Mouse (Mus musculus): ENCODE measurements at regions not wholly inside any gene's neighbourhood (a gene's known extent, or its start where the extent isn't known, plus 50 kb on each side); places are given as distances from the start of the nearest gene placed in this dataset.

DNA sequence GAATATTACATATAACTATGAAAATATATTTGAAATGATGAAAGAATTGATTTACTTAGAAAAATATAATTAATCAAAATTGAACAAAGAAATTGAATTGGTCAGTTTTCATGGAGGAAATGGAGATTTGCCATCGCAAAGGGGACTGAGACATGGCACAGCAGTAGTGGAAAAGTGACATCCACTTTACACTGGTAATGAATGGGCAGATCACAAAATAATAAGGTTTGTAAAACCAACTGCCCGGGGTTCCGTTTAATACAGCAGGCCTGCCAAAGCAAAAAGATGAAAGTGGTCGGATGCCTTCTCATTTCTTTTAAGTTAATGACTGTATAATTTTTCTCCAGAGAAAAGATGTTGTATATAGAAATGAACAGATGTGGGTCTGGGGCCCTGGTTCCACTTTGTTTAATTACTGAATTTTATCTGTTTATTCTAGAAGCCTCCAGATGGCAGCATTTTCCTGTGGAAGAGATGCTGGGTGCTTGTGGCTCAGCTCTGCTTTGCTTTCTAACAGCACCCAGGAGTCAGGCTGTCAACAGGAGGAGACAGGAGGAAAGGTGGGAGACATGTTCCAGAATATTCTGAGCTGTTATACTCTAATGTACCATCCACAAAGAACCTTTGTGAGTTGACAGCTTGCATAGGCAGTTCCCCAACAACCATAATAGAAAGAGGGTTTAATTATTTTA, 75.6 kb upstream of the Fbxl17 start:
- ATAC-seq (peak; percentile 82), DNase-seq (peak; percentile 85)
- H3K4me2 ChIP-seq (ENCODE audit: low read depth): no peak overlapping the region
- H3K9me3 ChIP-seq (ENCODE audit: low read length): no peaks in the 10 kb centered on the region
- no peaks in the 10 kb centered on the region for H3K4me1 ChIP-seq (ENCODE audit: insufficient read depth)
- 53% methylated on average over 4 of the region's 4 CpGs for WGBS
- no peak overlapping the region for H3K9ac ChIP-seq
- no peak overlapping the region for H3K27ac ChIP-seq (ENCODE audit: low read depth, low read length)
- H3K36me3 ChIP-seq (ENCODE audit: insufficient read depth): no peaks in the 10 kb centered on the region
- peak; percentile 79 for TF ChIP-seq CTCF (IDR thresholded peaks at IDR 0.05; ENCODE audit: low read depth)
- no peaks in the 10 kb centered on the region for H3K27me3 ChIP-seq (ENCODE audit: insufficient read depth, low read length)
- H3K4me3 ChIP-seq (ENCODE audit: low read depth, low read length): no peak overlapping the region

DNA sequence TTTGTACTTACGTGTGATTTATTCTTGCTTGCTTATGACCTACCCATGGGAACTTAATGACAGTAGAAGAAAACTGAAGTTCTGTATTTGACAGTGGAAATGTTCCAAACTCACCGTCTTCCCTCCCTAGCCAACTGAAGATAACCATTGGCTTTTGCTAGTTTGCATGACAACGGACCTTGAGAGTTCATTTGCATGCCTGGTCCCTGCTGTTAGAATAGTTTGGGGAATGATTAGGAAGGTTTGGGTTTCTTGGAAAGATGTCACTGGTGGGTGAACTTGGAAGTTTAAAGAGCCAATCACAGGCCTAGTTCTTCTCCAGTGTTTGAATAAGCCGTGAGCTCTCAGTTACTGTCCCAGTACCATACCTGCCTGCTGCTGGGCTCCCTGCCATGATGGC, 83.1 kb upstream of the Fbxl17 start:
- Histone ChIP-seq H3K27me3 (ENCODE audit: insufficient read depth, low read length) (no peaks in the 10 kb centered on the region), H3K4me2 (ENCODE audit: low read depth) (no peak overlapping the region), H3K27ac (ENCODE audit: low read depth, low read length) (no peak overlapping the region), H3K36me3 (ENCODE audit: insufficient read depth) (no peaks in the 10 kb centered on the region), H3K9me3 (ENCODE audit: low read length) (no peaks in the 10 kb centered on the region), H3K4me3 (ENCODE audit: low read depth, low read length) (no peak overlapping the region), H3K9ac (no peak overlapping the region), H3K4me1 (ENCODE audit: insufficient read depth) (no peaks in the 10 kb centered on the region)
- no peak for ATAC-seq
- WGBS: 64% methylated on average over 4 of the region's 4 CpGs
- DNase-seq: no peak
- no peak for TF ChIP-seq CTCF (IDR thresholded peaks at IDR 0.05; ENCODE audit: low read depth)

GRCm38 (mm10) chr17:63607021-63607751, 107.4 kb upstream of the Fbxl17 start:
- ATAC-seq (no peak; the same call in 1 of the 2 replicates), DNase-seq (peak; percentile 9)
- H3K27me3 ChIP-seq (ENCODE audit: insufficient read depth, low read length): no peaks in the 10 kb centered on the region
- H3K36me3 ChIP-seq (ENCODE audit: insufficient read depth): no peaks in the 10 kb centered on the region
- 14% methylated on average over 7 of the region's 7 CpGs for WGBS
- no peak for TF ChIP-seq CTCF (IDR thresholded peaks at IDR 0.05; ENCODE audit: low read depth)
- H3K9ac ChIP-seq: no peak overlapping the region
- no peak overlapping the region for H3K4me3 ChIP-seq (ENCODE audit: low read depth, low read length)
- no peaks in the 10 kb centered on the region for H3K9me3 ChIP-seq (ENCODE audit: low read length)
- H3K4me1 ChIP-seq (ENCODE audit: insufficient read depth): no peaks in the 10 kb centered on the region
- H3K4me2 ChIP-seq (ENCODE audit: low read depth): no peak overlapping the region
- 0 out of 2 replicates have a peak overlapping the region, but pooled peaks have one; percentile 21 for H3K27ac ChIP-seq (ENCODE audit: low read depth, low read length)

DNA sequence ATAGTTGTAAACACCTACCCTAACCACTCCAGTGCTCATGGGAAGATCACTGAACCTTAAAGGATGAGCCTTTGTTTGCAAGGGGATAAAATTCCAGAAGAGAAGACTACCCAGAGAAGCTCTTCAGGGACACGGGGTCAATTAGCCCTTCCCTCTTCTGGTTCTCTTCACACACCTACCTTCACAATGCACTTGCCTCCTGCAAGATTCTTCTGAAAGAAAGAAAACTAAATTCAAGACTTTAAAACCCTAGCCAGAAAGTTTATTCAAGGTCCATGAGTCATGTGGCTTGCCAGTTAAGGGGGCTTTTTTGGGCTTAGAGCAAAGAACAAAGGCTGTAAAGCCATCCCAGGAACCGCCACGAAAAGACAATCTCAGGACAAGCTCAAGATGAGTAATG, 122.9 kb upstream of the Fbxl17 start:
- Histone ChIP-seq H3K4me3 (ENCODE audit: low read depth, low read length) (no peak overlapping the region), H3K9ac (no peak overlapping the region), H3K9me3 (ENCODE audit: low read length) (no peaks in the 10 kb centered on the region), H3K27me3 (ENCODE audit: insufficient read depth, low read length) (no peaks in the 10 kb centered on the region), H3K4me2 (ENCODE audit: low read depth) (no peak overlapping the region), H3K27ac (ENCODE audit: low read depth, low read length) (no peak overlapping the region), H3K36me3 (ENCODE audit: insufficient read depth) (no peaks in the 10 kb centered on the region), H3K4me1 (ENCODE audit: insufficient read depth) (no peaks in the 10 kb centered on the region)
- DNase-seq: no peak
- no peak for TF ChIP-seq CTCF (IDR thresholded peaks at IDR 0.05; ENCODE audit: low read depth)
- no peak for ATAC-seq
- WGBS: 17% methylated on average over 3 of the region's 3 CpGs

DNA sequence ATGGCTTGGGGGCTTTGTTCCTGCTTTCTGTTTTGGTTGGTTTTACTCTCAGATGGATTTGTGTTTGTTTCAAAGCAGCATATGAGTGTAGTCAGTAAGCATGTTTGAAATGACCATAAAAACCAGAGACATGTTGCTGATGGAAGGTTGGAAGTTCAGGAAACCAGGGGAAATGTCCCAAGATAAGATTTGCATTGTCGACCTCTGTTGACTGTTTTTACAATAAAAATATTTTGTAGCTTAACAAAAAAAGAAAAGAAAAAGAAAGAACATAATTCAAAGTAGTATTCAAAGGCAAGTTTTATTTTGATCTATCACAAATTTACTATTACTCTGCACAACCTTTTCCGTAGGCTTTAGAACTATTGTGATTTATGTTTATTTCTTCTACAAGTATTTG, 137.8 kb upstream of the Fbxl17 start:
- no peaks in the 10 kb centered on the region for H3K9me3 ChIP-seq (ENCODE audit: low read length)
- H3K4me1 ChIP-seq (ENCODE audit: insufficient read depth): 0 out of 2 replicates have a peak, but pooled peaks cover 3% of the 10 kb centered on the region
- H3K27me3 ChIP-seq (ENCODE audit: insufficient read depth, low read length): no peaks in the 10 kb centered on the region
- ATAC-seq (no peak), DNase-seq (no peak)
- no peak for TF ChIP-seq CTCF (IDR thresholded peaks at IDR 0.05; ENCODE audit: low read depth)
- no peaks in the 10 kb centered on the region for H3K36me3 ChIP-seq (ENCODE audit: insufficient read depth)
- H3K9ac ChIP-seq: no peak overlapping the region
- no peak overlapping the region for H3K27ac ChIP-seq (ENCODE audit: low read depth, low read length)
- H3K4me2 ChIP-seq (ENCODE audit: low read depth): no peak overlapping the region
- H3K4me3 ChIP-seq (ENCODE audit: low read depth, low read length): no peak overlapping the region
- WGBS: 90% methylated on average over 2 of the region's 2 CpGs

DNA sequence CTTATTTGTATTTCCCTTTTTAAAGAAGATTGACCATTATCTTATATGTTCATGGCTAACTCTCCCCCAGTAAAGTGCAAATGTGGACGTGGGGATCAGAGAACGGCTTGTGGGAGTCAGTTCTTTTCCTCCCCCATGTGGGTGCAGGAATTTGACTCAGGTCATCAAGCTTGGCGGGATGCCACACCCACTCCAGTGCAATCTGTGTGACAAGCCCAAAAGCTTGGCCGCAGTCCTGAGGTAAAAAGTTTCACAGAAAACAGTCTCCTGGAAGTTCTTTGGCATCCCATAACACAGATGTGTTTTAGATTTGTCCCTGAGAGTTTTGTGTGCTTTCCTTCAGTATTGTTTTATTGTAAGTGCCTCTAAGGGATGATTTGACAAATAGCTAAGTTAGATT, 144.6 kb upstream of the Fbxl17 start:
- ATAC-seq (no peak), DNase-seq (no peak)
- no peak overlapping the region for H3K4me2 ChIP-seq (ENCODE audit: low read depth)
- no peaks in the 10 kb centered on the region for H3K27me3 ChIP-seq (ENCODE audit: insufficient read depth, low read length)
- no peak overlapping the region for H3K4me3 ChIP-seq (ENCODE audit: low read depth, low read length)
- WGBS: 90% methylated on average over 4 of the region's 4 CpGs
- TF ChIP-seq CTCF (IDR thresholded peaks at IDR 0.05; ENCODE audit: low read depth): no peak
- H3K36me3 ChIP-seq (ENCODE audit: insufficient read depth): no peaks in the 10 kb centered on the region
- H3K9ac ChIP-seq: no peak overlapping the region
- H3K27ac ChIP-seq (ENCODE audit: low read depth, low read length): no peak overlapping the region
- no peaks in the 10 kb centered on the region for H3K9me3 ChIP-seq (ENCODE audit: low read length)
- H3K4me1 ChIP-seq (ENCODE audit: insufficient read depth): no peaks in the 10 kb centered on the region

- H3K9me3 ChIP-seq (ENCODE audit: low read length): no peaks in the 10 kb centered on the region
- H3K9ac ChIP-seq: no peak overlapping the region
- H3K4me2 ChIP-seq (ENCODE audit: low read depth): no peak overlapping the region
- H3K4me1 ChIP-seq (ENCODE audit: insufficient read depth): no peaks in the 10 kb centered on the region
- DNase-seq (peak; percentile 13), ATAC-seq (peak; percentile 67; the same call in 1 of the 2 replicates)
- H3K27ac ChIP-seq (ENCODE audit: low read depth, low read length): no peak overlapping the region
- H3K36me3 ChIP-seq (ENCODE audit: insufficient read depth): no peaks in the 10 kb centered on the region
- 58% methylated on average over 6 of the region's 6 CpGs for WGBS
- no peak overlapping the region for H3K4me3 ChIP-seq (ENCODE audit: low read depth, low read length)
- no peaks in the 10 kb centered on the region for H3K27me3 ChIP-seq (ENCODE audit: insufficient read depth, low read length)
- no peak for TF ChIP-seq CTCF (IDR thresholded peaks at IDR 0.05; ENCODE audit: low read depth)
Measured at GRCm38 (mm10) chr17:63657687-63658086, 157.9 kb upstream of the Fbxl17 start.

Data from forebrain, postnatal 0 days (tissue).